Mouse (Mus musculus) small intestine, adult 2 months (tissue): ENCODE results near the gene Man2a1.

ENCODE experiments used
- CTCF ChIP-seq: fragments of 200-500 bp; IDR thresholded peaks from 2 replicates; pipeline ENCODE4 v1.5.1; 2012; ENCODE audit warnings: low read depth, mild to moderate bottlenecking, control low read depth, inconsistent platforms, low read length, moderate library complexity, mixed read lengths; ENCODE audit not compliant: insufficient replicate concordance, insufficient read length; ENCODE audit errors: extremely low read depth
- POLR2A ChIP-seq: fragments of 200-500 bp; IDR thresholded peaks from 2 replicates; pipeline ENCODE4 v1.6.1; 2012; ENCODE audit warnings: low read depth, mild to moderate bottlenecking, control low read depth, inconsistent platforms, low read length, moderate library complexity

DNA sequence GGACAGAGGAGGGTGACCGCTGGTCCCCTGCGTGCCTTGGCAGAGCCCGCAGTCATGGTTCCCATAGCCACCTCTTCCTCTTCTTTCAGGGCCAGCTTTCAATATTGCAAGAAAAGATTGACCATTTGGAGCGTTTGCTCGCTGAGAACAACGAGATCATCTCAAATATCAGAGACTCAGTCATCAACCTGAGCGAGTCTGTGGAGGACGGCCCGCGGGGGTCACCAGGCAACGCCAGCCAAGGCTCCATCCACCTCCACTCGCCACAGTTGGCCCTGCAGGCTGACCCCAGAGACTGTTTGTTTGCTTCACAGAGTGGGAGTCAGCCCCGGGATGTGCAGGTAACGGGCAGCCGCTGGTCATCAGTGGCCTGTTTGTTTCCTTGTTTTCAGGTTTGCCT lies 23.9 kb downstream of the Man2a1 start:
- TF ChIP-seq CTCF: no peak
- no peak for TF ChIP-seq POLR2A
